Mouse (Mus musculus) C2C12 (cell line): Measurements from ENCODE around the gene Susd1. TPM values are rescaled to one million over a fixed set of nuclear protein-coding genes. Genes with fewer than 3 reads are reported as not detected.
A peak's percentile ranks its signal among the peaks of the same experiment; 100 is the strongest.

Source experiments
- H3K27me3 ChIP-seq: one replicate; pipeline ENCODE4 v1.6.1; 2011; ENCODE audit not compliant: control insufficient read depth, insufficient read depth, insufficient read length
- H3K36me3 ChIP-seq: one replicate; pipeline ENCODE4 v1.6.1; 2011; ENCODE audit not compliant: control insufficient read depth, insufficient read depth
- H3K4me3 ChIP-seq: one replicate; pipeline ENCODE4 v1.5.1; 2011; ENCODE audit warnings: mild to moderate bottlenecking, control low read depth; ENCODE audit not compliant: poor library complexity, insufficient read depth, severe bottlenecking
- H3K79me2 ChIP-seq: one replicate; pipeline ENCODE4 v1.6.1; 2011; ENCODE audit not compliant: control insufficient read depth, insufficient read depth
- H3K79me3 ChIP-seq: one replicate; pipeline ENCODE4 v1.6.1; 2011; ENCODE audit warnings: low read depth, control low read depth
- H3ac ChIP-seq: one replicate; pipeline ENCODE3; 2011; ENCODE audit warnings: low read depth; ENCODE audit not compliant: control insufficient read depth, insufficient read length
- CEBPB ChIP-seq: IDR thresholded peaks from one replicate; pipeline ENCODE4 v1.6.1; 2011; ENCODE audit warnings: low read depth, mild to moderate bottlenecking, control low read depth, moderate library complexity
- CTCF ChIP-seq: IDR thresholded peaks from one replicate; pipeline ENCODE4 v1.5.1; 2011; ENCODE audit not compliant: control insufficient read depth, insufficient read depth, insufficient read length
- FOSL1 ChIP-seq: IDR thresholded peaks from one replicate; pipeline ENCODE4 v1.8.0; 2011; ENCODE audit warnings: mild to moderate bottlenecking, low read length; ENCODE audit not compliant: poor library complexity, insufficient read depth, severe bottlenecking
- MAX ChIP-seq: IDR thresholded peaks from one replicate; pipeline ENCODE4 v1.6.1; 2011; ENCODE audit warnings: mild to moderate bottlenecking, control low read depth
- MYOD1 ChIP-seq: IDR thresholded peaks from one replicate; pipeline ENCODE4 v1.6.1; 2011; ENCODE audit warnings: low read depth; ENCODE audit not compliant: control insufficient read depth, insufficient read length
- MYOG ChIP-seq: IDR thresholded peaks from one replicate; pipeline ENCODE4 v1.6.1; 2011; ENCODE audit not compliant: control insufficient read depth, insufficient read length; ENCODE audit errors: extremely low read depth
- USF1 ChIP-seq: IDR thresholded peaks from one replicate; pipeline ENCODE4 v1.6.1; 2011; ENCODE audit warnings: low read depth, mild to moderate bottlenecking, control low read depth, moderate library complexity
- polyA plus RNA-seq: library from polyadenylated mRNA; unstranded; fragments of >200 nt; fragmentation: generic; extraction: Trizol; gene quantifications from one replicate; pipeline ENCODE4 v1.2.1, GENCODE M21; 2012; ENCODE audit warnings: missing spikeins

Susd1 gene
- polyA plus RNA-seq, 1 experiment: 1.5 TPM

DNA sequence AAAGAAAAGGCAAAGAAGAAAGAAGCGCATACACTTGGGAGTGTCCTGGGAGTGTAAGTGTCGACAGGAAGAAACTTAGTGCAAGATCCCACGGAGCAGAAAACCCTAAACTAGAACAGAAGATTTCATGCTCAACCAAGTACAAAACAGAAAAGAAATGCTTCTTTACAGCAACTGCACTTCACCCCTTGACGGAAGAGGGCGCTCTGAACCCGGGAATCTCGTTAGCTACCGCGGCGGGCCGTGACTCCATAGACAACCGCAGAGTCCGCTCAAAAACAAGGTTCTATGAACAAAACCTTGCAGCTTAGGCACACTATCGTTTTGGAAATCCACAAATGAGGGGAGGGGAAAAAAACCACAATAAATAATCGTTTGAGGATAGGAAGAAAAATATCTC, 77.7 kb downstream of the Susd1 start:
- Histone ChIP-seq H3K79me3 (no peaks in the 10 kb centered on the region), H3K27me3 (no peaks in the 10 kb centered on the region), H3K79me2 (no peaks in the 10 kb centered on the region), H3ac (no peak overlapping the region), H3K36me3 (no peaks in the 10 kb centered on the region), H3K4me3 (no peak overlapping the region)
- peak; percentile 57 for TF ChIP-seq CTCF
- TF ChIP-seq MAX: no peak

DNA sequence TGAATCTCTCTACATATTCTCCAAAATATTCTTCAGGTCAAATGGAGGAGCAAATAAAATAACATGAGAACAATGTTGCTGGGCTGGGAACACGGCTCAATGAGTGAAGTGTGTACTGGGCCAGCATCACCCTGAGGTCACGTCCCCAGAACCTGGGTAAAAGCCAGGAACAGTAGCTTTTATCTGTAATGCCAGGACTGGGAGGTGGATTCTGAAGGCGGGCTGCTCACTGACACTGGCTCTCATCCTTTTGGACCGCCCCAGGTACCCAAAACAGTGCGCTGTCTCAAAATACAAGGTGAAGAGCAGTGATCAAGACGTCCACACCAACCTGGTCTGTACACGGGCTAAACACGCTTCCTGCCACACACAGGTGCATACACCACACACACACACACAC, 78.5 kb downstream of the Susd1 start:
- no peak overlapping the region for H3K4me3 ChIP-seq
- TF ChIP-seq MYOG (no peak), CTCF (no peak), MAX (no peak), USF1 (no peak)
- H3K79me3 ChIP-seq: no peaks in the 10 kb centered on the region
- H3ac ChIP-seq: no peak overlapping the region
- no peaks in the 10 kb centered on the region for H3K36me3 ChIP-seq
- no peaks in the 10 kb centered on the region for H3K79me2 ChIP-seq
- no peaks in the 10 kb centered on the region for H3K27me3 ChIP-seq

DNA sequence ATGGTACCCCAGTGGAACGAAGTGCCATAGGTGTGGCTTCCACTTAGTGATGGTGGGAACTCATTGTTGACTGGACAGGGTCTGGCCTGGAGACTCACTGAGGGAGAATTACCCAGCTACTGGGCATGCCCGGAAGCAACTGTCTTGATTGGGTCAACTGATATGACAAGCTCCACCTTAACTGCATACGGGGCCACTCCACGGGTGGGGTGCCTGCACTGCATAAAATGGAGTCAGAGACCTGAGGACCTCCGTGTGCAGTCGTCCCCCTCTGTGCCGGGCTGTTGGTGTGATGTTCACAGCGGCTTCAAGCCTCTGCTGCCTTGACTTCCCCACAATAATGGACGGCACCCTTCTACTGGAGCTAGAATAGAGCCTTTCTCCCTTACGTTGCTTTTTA, 79.5 kb downstream of the Susd1 start:
- Histone ChIP-seq H3K79me2 (no peaks in the 10 kb centered on the region), H3K27me3 (no peaks in the 10 kb centered on the region), H3K36me3 (no peaks in the 10 kb centered on the region), H3ac (no peak overlapping the region), H3K79me3 (no peaks in the 10 kb centered on the region), H3K4me3 (no peak overlapping the region)
- TF ChIP-seq FOSL1 (no peak), MYOD1 (no peak), MYOG (no peak), CEBPB (no peak), USF1 (no peak), CTCF (no peak), MAX (no peak)

DNA sequence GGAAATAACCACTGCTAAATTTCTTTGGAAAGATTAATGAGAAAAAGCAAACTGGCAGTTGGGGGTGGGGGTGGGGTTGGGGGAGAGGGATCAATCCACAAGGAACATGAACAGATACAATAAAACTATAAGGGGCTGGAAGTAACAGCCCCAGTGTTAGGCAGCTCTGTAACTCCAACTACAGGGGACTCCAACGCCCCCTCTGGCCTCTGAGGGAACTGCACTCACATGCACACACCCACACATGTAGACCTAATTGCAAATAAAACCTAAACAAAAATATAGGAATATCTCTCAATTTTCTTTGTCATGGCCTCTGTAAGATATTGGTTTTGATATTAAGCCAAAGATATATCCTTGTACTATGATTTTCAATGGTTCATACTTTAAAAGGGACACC, 83.0 kb downstream of the Susd1 start:
- Histone ChIP-seq H3K79me3 (no peaks in the 10 kb centered on the region), H3K36me3 (no peaks in the 10 kb centered on the region), H3ac (no peak overlapping the region), H3K27me3 (no peaks in the 10 kb centered on the region), H3K4me3 (no peak overlapping the region), H3K79me2 (no peaks in the 10 kb centered on the region)
- TF ChIP-seq MYOG: no peak
- TF ChIP-seq FOSL1: no peak
- TF ChIP-seq MAX: no peak
- TF ChIP-seq CTCF: no peak
- no peak for TF ChIP-seq USF1
- TF ChIP-seq CEBPB: no peak
- no peak for TF ChIP-seq MYOD1

DNA sequence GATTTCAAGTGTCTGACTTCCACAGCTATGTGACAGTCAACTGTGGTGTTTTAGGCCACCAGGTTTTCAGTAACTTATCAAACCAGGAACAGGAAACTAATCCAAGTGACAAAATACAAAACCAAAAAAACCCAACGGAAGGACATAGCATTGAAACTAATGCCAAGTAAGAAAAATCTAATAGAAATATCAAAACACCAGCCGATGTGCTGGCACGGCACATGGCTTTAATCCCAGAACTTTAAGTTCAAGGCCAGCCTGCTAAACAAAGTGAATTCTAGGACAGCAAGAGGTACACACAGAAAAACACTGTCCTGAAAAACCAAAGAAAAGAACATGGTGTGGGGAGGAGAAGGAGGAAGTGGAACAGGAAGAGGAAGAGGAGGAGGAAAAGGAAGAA, 83.8 kb downstream of the Susd1 start:
- Histone ChIP-seq H3K79me2 (no peaks in the 10 kb centered on the region), H3K4me3 (no peak overlapping the region), H3ac (no peak overlapping the region), H3K79me3 (no peaks in the 10 kb centered on the region), H3K36me3 (no peaks in the 10 kb centered on the region), H3K27me3 (no peaks in the 10 kb centered on the region)
- no peak for TF ChIP-seq MYOG
- no peak for TF ChIP-seq CEBPB
- no peak for TF ChIP-seq USF1
- no peak for TF ChIP-seq FOSL1
- no peak for TF ChIP-seq MAX
- no peak for TF ChIP-seq MYOD1
- TF ChIP-seq CTCF: no peak

DNA sequence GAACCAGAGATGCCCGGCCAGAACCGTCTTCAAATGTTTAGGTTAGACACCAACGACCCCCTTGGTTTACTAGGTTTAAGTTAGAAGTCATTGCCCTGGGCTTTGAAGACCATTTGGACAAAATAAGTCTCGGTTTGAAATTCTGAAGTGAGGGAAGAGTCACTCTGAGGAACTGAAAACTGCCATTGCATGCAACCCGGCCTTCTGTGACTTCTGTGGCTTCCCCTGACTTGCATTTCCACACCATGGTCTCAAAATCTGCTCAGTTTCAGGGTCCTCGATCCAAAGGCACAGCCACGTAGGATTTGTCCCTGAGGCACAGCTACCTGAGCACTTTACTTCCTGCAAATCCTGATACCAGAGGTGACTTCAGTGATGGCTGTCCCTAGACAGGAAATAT, 86.5 kb downstream of the Susd1 start:
- no peaks in the 10 kb centered on the region for H3K36me3 ChIP-seq
- H3K27me3 ChIP-seq: no peaks in the 10 kb centered on the region
- H3K79me2 ChIP-seq: no peaks in the 10 kb centered on the region
- TF ChIP-seq MYOG (no peak), FOSL1 (no peak), CEBPB (no peak), CTCF (no peak), USF1 (no peak), MYOD1 (no peak), MAX (no peak)
- H3K79me3 ChIP-seq: no peaks in the 10 kb centered on the region
- H3K4me3 ChIP-seq: no peak overlapping the region
- no peak overlapping the region for H3ac ChIP-seq
